Mouse (Mus musculus): Measurements from ENCODE around the gene Scn5a.

- no peak for TF ChIP-seq CTCF (IDR thresholded peaks at IDR 0.05; ENCODE audit: low read depth)
- TF ChIP-seq EP300 (IDR thresholded peaks at IDR 0.05; ENCODE audit: low read depth): no peak
Measured at GRCm38 (mm10) chr9:119518177-119518576, 60.6 kb downstream of the Scn5a start.
